In the genomic region with DNA sequence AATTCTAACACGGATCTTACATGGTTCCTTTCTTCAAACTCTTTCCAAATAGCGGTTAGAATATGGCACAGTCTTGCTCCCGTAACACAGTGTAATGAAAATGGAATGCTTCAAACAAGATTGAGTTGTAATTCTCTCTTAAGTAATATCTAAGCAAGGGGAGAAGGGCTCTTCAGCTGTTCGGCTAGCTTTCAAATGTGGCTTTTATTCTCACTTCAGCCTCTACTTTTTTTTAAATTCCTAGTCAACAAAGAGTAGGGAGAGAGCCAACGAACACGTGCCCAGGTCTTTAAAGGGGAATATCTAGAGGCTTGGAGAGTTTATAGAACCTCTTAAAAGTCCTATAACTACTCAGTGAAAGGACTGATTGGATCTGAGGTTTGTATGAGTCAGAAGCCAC, we compare ENCODE assay signal across 20 mouse cellular contexts.
"Had no signal": no experiment of that assay in that cellular context is flagged by ENCODE, and none has a peak within 500 bp of the region (broad histone marks: within the 10 kb centered on the region; RNA-seq: fewer than 3 reads in every experiment).

No protein-coding gene starts in this region.

- H3K9me3 ChIP-seq: limb, embryonic 10.5 days; limb, embryonic 13.5 days; liver, embryonic 12.5 days; liver, embryonic 15.5 days; lung, embryonic 15.5 days; midbrain, embryonic 12.5 days; midbrain, embryonic 15.5 days; neural tube, embryonic 13.5 days; stomach, embryonic 15.5 days had no signal

- H3K27me3 ChIP-seq: limb, embryonic 13.5 days; liver, embryonic 12.5 days; liver, embryonic 15.5 days; lung, embryonic 15.5 days; midbrain, embryonic 12.5 days; midbrain, embryonic 15.5 days; neural tube, embryonic 13.5 days; stomach, embryonic 15.5 days had no signal

- H3K4me3 ChIP-seq: layer of hippocampus, adult 2 months; limb, embryonic 10.5 days; limb, embryonic 13.5 days; liver, embryonic 12.5 days; liver, embryonic 15.5 days; lung, embryonic 15.5 days; midbrain, embryonic 12.5 days; midbrain, embryonic 15.5 days; neural tube, embryonic 13.5 days; stomach, embryonic 15.5 days had no signal

- ATAC-seq: inflammation-experienced regulatory T-cells, adult 6 months; intestine, embryonic 16.5 days; liver, embryonic 12.5 days; midbrain, embryonic 15.5 days had no signal

- H3K4me1 ChIP-seq: limb, embryonic 10.5 days; limb, embryonic 13.5 days; liver, embryonic 12.5 days; liver, embryonic 15.5 days; midbrain, embryonic 12.5 days; midbrain, embryonic 15.5 days; neural tube, embryonic 13.5 days; stomach, embryonic 15.5 days had no signal

- H3K4me2 ChIP-seq: limb, embryonic 13.5 days; liver, embryonic 12.5 days; liver, embryonic 15.5 days; lung, embryonic 15.5 days; midbrain, embryonic 12.5 days; midbrain, embryonic 15.5 days; neural tube, embryonic 13.5 days; stomach, embryonic 15.5 days had no signal

- H3K36me3 ChIP-seq: limb, embryonic 10.5 days; limb, embryonic 13.5 days; liver, embryonic 12.5 days; liver, embryonic 15.5 days; lung, embryonic 15.5 days; midbrain, embryonic 12.5 days; midbrain, embryonic 15.5 days; neural tube, embryonic 13.5 days; stomach, embryonic 15.5 days had no signal

- DNase-seq: kidney, adult 18-20 months; kidney, postnatal 25 days; liver; retina, postnatal 1 day; right cerebral cortex, postnatal 25 days; spleen, adult 18-20 months; thymus, postnatal 36 days had no signal

- H3K27ac ChIP-seq: kidney, postnatal 0 days; layer of hippocampus, adult 2 months; limb, embryonic 10.5 days; limb, embryonic 13.5 days; liver, embryonic 12.5 days; liver, embryonic 15.5 days; lung, embryonic 15.5 days; midbrain, embryonic 12.5 days; midbrain, embryonic 15.5 days; neural tube, embryonic 13.5 days; stomach, embryonic 15.5 days had no signal

- H3K9ac ChIP-seq: limb, embryonic 13.5 days; liver, embryonic 12.5 days; liver, embryonic 15.5 days; lung, embryonic 15.5 days; midbrain, embryonic 12.5 days; midbrain, embryonic 15.5 days; neural tube, embryonic 13.5 days; stomach, embryonic 15.5 days had no signal
